Mouse (Mus musculus): ENCODE results near the gene Cdk14. TPM values are rescaled to one million over a fixed set of nuclear protein-coding genes. Genes with fewer than 3 reads are reported as not detected.

Gene Cdk14
- total RNA-seq (2012; rRNA removed) = 3.5 TPM in 2 replicates

DNA sequence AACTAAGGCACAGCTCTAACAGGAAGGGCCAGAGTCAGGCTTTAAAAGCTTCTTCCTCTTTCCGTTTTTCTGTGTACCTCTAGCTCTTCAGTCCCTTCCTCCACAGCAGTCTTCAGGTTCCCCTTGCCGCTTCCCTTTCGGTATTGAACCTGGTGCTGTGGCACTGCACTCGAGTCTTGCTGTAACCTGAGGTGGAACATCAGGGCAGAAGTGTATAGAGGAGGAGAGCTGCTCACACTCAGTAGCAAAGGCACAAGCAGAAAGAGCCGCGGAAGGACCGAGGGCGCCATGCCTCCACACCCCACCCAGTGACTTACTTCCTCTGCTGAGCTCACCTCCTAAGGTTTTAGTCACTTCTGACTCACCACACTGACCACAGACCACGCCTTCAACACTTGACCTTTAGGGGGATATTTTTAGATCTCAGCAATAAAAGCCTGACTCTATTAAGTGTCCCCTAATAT is at the start of gene Cdk14:
Gene Cdk14 (minus strand): TSS at position 321 of the 464 bp plus-strand sequence.
- H3K4me3 ChIP-seq (ENCODE audit: insufficient read depth in 1 of 2, low read depth in 1 of 2, low read length in 2 of 2, poor library complexity in 1 of 2, severe bottlenecking in 1 of 2) = no peak within 1 kb of the TSS
- no peak within 1 kb of the TSS for H3K9ac ChIP-seq (ENCODE audit: insufficient read depth, low read depth, low read length, poor library complexity, severe bottlenecking)
- no peaks in the 10 kb centered on the region for H3K36me3 ChIP-seq (ENCODE audit: control insufficient read depth, insufficient read depth, low read length, poor library complexity, severe bottlenecking)
- TF ChIP-seq CHD2 (IDR thresholded peaks at IDR 0.05; ENCODE audit: low read depth, low read length) (no peak), HCFC1 (IDR thresholded peaks at IDR 0.05; ENCODE audit: borderline replicate concordance, insufficient read depth, low read length) (no peak), ZC3H11A (IDR thresholded peaks at IDR 0.05; ENCODE audit: borderline replicate concordance, low read depth, low read length) (no peak), MAFK (IDR thresholded peaks at IDR 0.05; ENCODE audit: insufficient read depth, low read depth, low read length) (no peak), ZNF384 (IDR thresholded peaks at IDR 0.05; ENCODE audit: low read depth, low read length) (no peak)
- no peak for DNase-seq (ENCODE audit: low read depth, low spot score)
- no peaks in the 10 kb centered on the region for H3K4me1 ChIP-seq (ENCODE audit: control insufficient read depth in 2 of 2, insufficient read depth in 2 of 2, low read length in 2 of 2, poor library complexity in 1 of 2)
- in situ Hi-C loops (cut with MboI; ENCODE audit: low sequenced_read_pairs in 2 of 2, unreplicated experiment in 2 of 2) = no loop called here
- H3K9me3 ChIP-seq (ENCODE audit: control insufficient read depth, insufficient read depth, low read depth, low read length) = no peaks in the 10 kb centered on the region
- H3K27ac ChIP-seq (ENCODE audit: insufficient read depth, low read depth, low read length, poor library complexity, severe bottlenecking) = no peak within 1 kb of the TSS

DNA sequence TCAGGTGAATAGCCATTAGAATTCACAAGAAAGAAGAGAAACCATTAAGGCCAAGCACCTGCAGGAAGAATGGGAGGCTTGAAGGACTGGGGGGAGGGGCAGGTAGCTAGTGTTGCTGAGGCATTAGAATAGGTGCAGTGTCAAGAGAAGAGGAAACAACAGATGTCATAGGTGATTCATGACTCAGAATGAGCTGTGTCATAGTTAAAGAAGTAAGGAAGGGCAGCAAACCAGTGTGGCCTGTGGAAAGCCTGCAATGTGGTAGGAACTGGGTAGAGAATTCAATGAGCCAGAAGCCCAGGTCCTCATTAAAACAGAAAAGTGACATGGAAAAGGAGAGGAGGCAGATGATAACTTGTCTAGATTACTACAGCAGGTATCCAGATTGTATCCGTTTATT is 45.1 kb upstream of the Cdk14 start:
- no peak overlapping the region for H3K9ac ChIP-seq (ENCODE audit: insufficient read depth, low read depth, low read length, poor library complexity, severe bottlenecking)
- no peak for DNase-seq (ENCODE audit: low read depth, low spot score)
- TF ChIP-seq CHD2 (IDR thresholded peaks at IDR 0.05; ENCODE audit: low read depth, low read length) = no peak
- TF ChIP-seq HCFC1 (IDR thresholded peaks at IDR 0.05; ENCODE audit: borderline replicate concordance, insufficient read depth, low read length) = no peak
- no peak for TF ChIP-seq ZC3H11A (IDR thresholded peaks at IDR 0.05; ENCODE audit: borderline replicate concordance, low read depth, low read length)
- TF ChIP-seq MAFK (IDR thresholded peaks at IDR 0.05; ENCODE audit: insufficient read depth, low read depth, low read length) = no peak
- no peak for TF ChIP-seq ZNF384 (IDR thresholded peaks at IDR 0.05; ENCODE audit: low read depth, low read length)
- no peak overlapping the region for H3K4me3 ChIP-seq (ENCODE audit: insufficient read depth in 1 of 2, low read depth in 1 of 2, low read length in 2 of 2, poor library complexity in 1 of 2, severe bottlenecking in 1 of 2)
- in situ Hi-C loops (cut with MboI; ENCODE audit: low sequenced_read_pairs in 2 of 2, unreplicated experiment in 2 of 2) = no loop called here
- H3K27ac ChIP-seq (ENCODE audit: insufficient read depth, low read depth, low read length, poor library complexity, severe bottlenecking) = no peak overlapping the region
- H3K4me1 ChIP-seq (ENCODE audit: control insufficient read depth in 2 of 2, insufficient read depth in 2 of 2, low read length in 2 of 2, poor library complexity in 1 of 2) = no peaks in the 10 kb centered on the region
- no peaks in the 10 kb centered on the region for H3K36me3 ChIP-seq (ENCODE audit: control insufficient read depth, insufficient read depth, low read length, poor library complexity, severe bottlenecking)
- no peaks in the 10 kb centered on the region for H3K9me3 ChIP-seq (ENCODE audit: control insufficient read depth, insufficient read depth, low read depth, low read length)

DNA sequence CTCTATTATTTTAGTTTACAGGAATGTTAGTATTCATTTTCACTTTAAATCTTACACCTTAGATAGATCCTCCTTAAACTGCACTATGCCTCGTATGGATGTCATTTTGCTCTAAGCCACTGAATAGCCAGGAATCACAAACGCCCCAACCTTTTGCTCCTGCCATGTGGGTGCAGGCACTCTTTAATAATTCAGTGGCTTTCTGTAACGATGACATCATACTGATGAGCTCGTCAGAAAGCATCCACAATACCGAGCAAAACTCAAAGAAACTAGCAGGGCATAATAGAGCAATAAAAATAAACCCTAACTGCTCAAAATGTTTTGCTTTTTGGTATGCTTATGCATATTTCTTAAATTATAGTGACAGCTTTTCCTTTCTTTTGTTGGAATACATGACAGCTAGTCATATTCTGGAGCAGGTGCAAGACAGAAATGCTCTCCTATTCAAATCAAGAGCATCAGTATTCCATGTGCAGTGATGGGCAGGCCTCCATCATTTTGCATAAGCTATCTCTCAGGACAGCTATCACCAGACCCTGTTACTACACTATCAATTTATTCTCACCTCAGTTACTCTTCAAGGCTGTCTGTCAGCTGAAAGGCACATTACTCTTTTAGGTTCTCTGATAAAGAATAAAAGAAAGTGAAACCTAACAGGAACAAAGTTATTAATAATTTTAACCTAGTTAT is 11.8 kb upstream of the Cdk14 start:
- no peaks in the 10 kb centered on the region for H3K9me3 ChIP-seq (ENCODE audit: control insufficient read depth, insufficient read depth, low read depth, low read length)
- in situ Hi-C loops (cut with MboI; ENCODE audit: low sequenced_read_pairs in 2 of 2, unreplicated experiment in 2 of 2) = no loop called here
- H3K9ac ChIP-seq (ENCODE audit: insufficient read depth, low read depth, low read length, poor library complexity, severe bottlenecking) = no peak overlapping the region
- no peak for DNase-seq (ENCODE audit: low read depth, low spot score)
- no peaks in the 10 kb centered on the region for H3K4me1 ChIP-seq (ENCODE audit: control insufficient read depth in 2 of 2, insufficient read depth in 2 of 2, low read length in 2 of 2, poor library complexity in 1 of 2)
- no peak overlapping the region for H3K4me3 ChIP-seq (ENCODE audit: insufficient read depth in 1 of 2, low read depth in 1 of 2, low read length in 2 of 2, poor library complexity in 1 of 2, severe bottlenecking in 1 of 2)
- TF ChIP-seq ZC3H11A (IDR thresholded peaks at IDR 0.05; ENCODE audit: borderline replicate concordance, low read depth, low read length) (no peak), HCFC1 (IDR thresholded peaks at IDR 0.05; ENCODE audit: borderline replicate concordance, insufficient read depth, low read length) (no peak), MAFK (IDR thresholded peaks at IDR 0.05; ENCODE audit: insufficient read depth, low read depth, low read length) (no peak), CHD2 (IDR thresholded peaks at IDR 0.05; ENCODE audit: low read depth, low read length) (no peak), ZNF384 (IDR thresholded peaks at IDR 0.05; ENCODE audit: low read depth, low read length) (no peak)
- H3K36me3 ChIP-seq (ENCODE audit: control insufficient read depth, insufficient read depth, low read length, poor library complexity, severe bottlenecking) = no peaks in the 10 kb centered on the region
- H3K27ac ChIP-seq (ENCODE audit: insufficient read depth, low read depth, low read length, poor library complexity, severe bottlenecking) = no peak overlapping the region

DNA sequence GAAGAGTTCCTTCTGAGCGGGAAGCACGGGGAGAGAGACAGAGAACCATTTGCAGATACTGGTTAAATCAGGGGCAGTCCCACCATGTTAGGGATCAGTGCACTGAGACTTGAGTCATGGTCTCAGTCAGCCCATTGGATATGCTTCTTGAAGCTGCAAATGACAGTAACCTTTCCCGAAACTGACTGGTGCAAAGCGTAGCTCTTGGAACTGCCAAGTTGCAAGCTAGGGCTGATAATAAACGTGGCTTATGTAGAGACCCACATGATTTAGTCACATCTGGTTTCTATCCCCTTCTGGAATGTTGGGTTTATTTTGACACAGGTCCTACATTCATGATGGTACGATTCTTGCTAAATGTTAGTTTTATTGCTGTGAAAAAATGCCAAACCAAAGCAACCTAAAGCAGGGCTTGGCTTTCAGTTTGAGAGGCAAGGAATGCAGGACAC is 3.6 kb upstream of the Cdk14 start:
- in situ Hi-C loops (cut with MboI; ENCODE audit: low sequenced_read_pairs in 2 of 2, unreplicated experiment in 2 of 2) = no loop called here
- no peak overlapping the region for H3K27ac ChIP-seq (ENCODE audit: insufficient read depth, low read depth, low read length, poor library complexity, severe bottlenecking)

More for the DNA sequence above, 3.6 kb upstream of the Cdk14 start:
- H3K4me3 ChIP-seq (ENCODE audit: insufficient read depth in 1 of 2, low read depth in 1 of 2, low read length in 2 of 2, poor library complexity in 1 of 2, severe bottlenecking in 1 of 2) = no peak overlapping the region
- no peaks in the 10 kb centered on the region for H3K4me1 ChIP-seq (ENCODE audit: control insufficient read depth in 2 of 2, insufficient read depth in 2 of 2, low read length in 2 of 2, poor library complexity in 1 of 2)
- no peaks in the 10 kb centered on the region for H3K36me3 ChIP-seq (ENCODE audit: control insufficient read depth, insufficient read depth, low read length, poor library complexity, severe bottlenecking)
- DNase-seq (ENCODE audit: low read depth, low spot score) = no peak
- H3K9me3 ChIP-seq (ENCODE audit: control insufficient read depth, insufficient read depth, low read depth, low read length) = no peaks in the 10 kb centered on the region
- no peak for TF ChIP-seq MAFK (IDR thresholded peaks at IDR 0.05; ENCODE audit: insufficient read depth, low read depth, low read length)
- no peak for TF ChIP-seq CHD2 (IDR thresholded peaks at IDR 0.05; ENCODE audit: low read depth, low read length)
- TF ChIP-seq ZC3H11A (IDR thresholded peaks at IDR 0.05; ENCODE audit: borderline replicate concordance, low read depth, low read length) = no peak
- no peak for TF ChIP-seq ZNF384 (IDR thresholded peaks at IDR 0.05; ENCODE audit: low read depth, low read length)
- TF ChIP-seq HCFC1 (IDR thresholded peaks at IDR 0.05; ENCODE audit: borderline replicate concordance, insufficient read depth, low read length) = no peak
- H3K9ac ChIP-seq (ENCODE audit: insufficient read depth, low read depth, low read length, poor library complexity, severe bottlenecking) = no peak overlapping the region

Measured in ES-E14 (cell line).